Mouse (Mus musculus): ENCODE data around the gene Dbil5. TPM values are rescaled to one million over a fixed set of nuclear protein-coding genes. Genes with fewer than 3 reads are reported as not detected.
A peak's percentile ranks its signal among the peaks of the same experiment; 100 is the strongest.

Gene Dbil5
- polyA plus RNA-seq, 1 experiment from 2014 or later = 0.53 TPM

DNA sequence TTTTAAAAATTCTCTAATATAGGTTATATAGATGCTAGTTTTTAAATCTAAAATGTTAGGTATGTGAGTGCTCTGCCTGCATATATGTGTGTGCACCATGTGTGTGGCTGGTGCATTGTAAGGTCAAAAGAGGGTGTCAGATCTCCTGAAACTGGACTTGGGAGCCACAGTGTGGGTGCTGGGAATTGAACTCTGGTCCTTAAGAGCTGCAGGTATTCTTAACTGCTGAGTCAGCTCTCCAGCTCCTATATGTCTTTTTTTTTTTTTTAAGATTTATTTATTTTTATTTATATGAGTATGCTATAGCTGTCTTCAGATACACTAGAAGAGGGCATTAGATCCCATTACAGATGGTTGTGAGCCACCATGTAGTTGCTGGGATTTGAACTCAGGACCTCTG lies 29.0 kb downstream of the Dbil5 start:
- no peak for ATAC-seq (replicated peaks; ENCODE audit: extremely low read depth, insufficient read depth, low FRiP score)
- Histone ChIP-seq H3K4me1 (ENCODE audit: control insufficient read depth, insufficient read depth, low read length) (peaks cover 14% of the 10 kb centered on the region), H3K9me3 (replicated peaks; ENCODE audit: control insufficient read depth, low read length) (no peaks in the 10 kb centered on the region), H3K36me3 (ENCODE audit: control insufficient read depth, insufficient read depth) (peaks cover 19% of the 10 kb centered on the region), H3K4me3 (ENCODE audit: low read length) (no peak overlapping the region), H3K4me2 (ENCODE audit: low read depth, low read length) (no peak overlapping the region), H3K9ac (ENCODE audit: low read length) (no peak overlapping the region), H3K27me3 (ENCODE audit: control insufficient read depth, insufficient read depth, low read length) (no peaks in the 10 kb centered on the region), H3K27ac (ENCODE audit: low read length) (no peak overlapping the region)

GRCm38 (mm10) chr11:76247239-76247638 lies 29.8 kb downstream of the Dbil5 start:
- 39% methylated on average over 2 of the region's 2 CpGs for WGBS
- no peak overlapping the region for H3K9ac ChIP-seq (ENCODE audit: low read length)
- peaks cover 14% of the 10 kb centered on the region for H3K4me1 ChIP-seq (ENCODE audit: control insufficient read depth, insufficient read depth, low read length)
- no peaks in the 10 kb centered on the region for H3K9me3 ChIP-seq (replicated peaks; ENCODE audit: control insufficient read depth, low read length)
- no peak overlapping the region for H3K27ac ChIP-seq (ENCODE audit: low read length)
- H3K27me3 ChIP-seq (ENCODE audit: control insufficient read depth, insufficient read depth, low read length) = no peaks in the 10 kb centered on the region
- no peak for ATAC-seq (replicated peaks; ENCODE audit: extremely low read depth, insufficient read depth, low FRiP score)
- peaks cover 19% of the 10 kb centered on the region for H3K36me3 ChIP-seq (ENCODE audit: control insufficient read depth, insufficient read depth)
- no peak overlapping the region for H3K4me2 ChIP-seq (ENCODE audit: low read depth, low read length)
- no peak overlapping the region for H3K4me3 ChIP-seq (ENCODE audit: low read length)

- no peak overlapping the region for H3K9ac ChIP-seq (ENCODE audit: low read length)
- no peaks in the 10 kb centered on the region for H3K27me3 ChIP-seq (ENCODE audit: control insufficient read depth, insufficient read depth, low read length)
- ATAC-seq (replicated peaks; ENCODE audit: extremely low read depth, insufficient read depth, low FRiP score) = no peak
- H3K4me1 ChIP-seq (ENCODE audit: control insufficient read depth, insufficient read depth, low read length) = no peaks in the 10 kb centered on the region
- no peak overlapping the region for H3K4me2 ChIP-seq (ENCODE audit: low read depth, low read length)
- H3K27ac ChIP-seq (ENCODE audit: low read length) = no peak overlapping the region
- no peak overlapping the region for H3K4me3 ChIP-seq (ENCODE audit: low read length)
- H3K9me3 ChIP-seq (replicated peaks; ENCODE audit: control insufficient read depth, low read length) = no peaks in the 10 kb centered on the region
- peaks cover 16% of the 10 kb centered on the region for H3K36me3 ChIP-seq (ENCODE audit: control insufficient read depth, insufficient read depth)
- WGBS = 55% methylated on average over 3 of the region's 3 CpGs
Measured at GRCm38 (mm10) chr11:76252036-76252435, 34.6 kb downstream of the Dbil5 start.

DNA sequence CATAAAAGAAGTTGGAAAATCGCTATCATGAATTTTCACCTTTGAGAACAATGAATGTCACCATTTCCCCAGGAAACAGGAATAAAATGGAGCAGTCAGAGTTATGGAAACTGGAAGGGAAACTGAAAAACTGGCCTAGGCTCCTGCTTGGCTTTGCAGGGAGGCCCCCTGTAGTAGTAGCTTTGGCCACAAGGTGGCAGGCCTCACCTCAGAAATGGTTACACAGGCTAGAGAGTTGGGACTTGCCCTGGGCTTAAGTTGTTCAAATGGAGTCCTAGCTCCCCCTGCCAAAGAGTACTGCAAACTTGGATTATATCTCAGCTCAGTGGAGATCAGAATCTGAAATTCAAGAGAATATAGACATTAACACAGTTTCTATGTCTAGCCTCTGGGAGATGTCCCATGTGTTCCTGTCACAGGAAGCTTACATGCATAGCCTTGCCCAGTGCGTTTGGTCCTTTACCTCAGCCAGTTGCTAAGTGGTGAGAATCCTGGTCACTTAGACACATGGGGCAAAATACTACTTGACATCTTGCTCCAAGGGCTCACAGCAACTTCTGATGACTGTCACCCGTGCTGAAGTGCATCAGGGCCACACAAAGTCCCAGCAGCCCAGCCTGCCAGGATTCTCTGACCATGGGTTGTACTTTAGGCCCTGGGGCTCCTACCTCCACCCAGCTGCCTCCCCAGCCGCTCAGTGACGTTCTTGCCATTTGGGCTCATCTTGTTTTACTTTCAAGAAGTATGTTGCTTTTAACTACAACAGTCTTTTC lies 35.9 kb downstream of the Dbil5 start:
- Histone ChIP-seq H3K27me3 (ENCODE audit: control insufficient read depth, insufficient read depth, low read length) (no peaks in the 10 kb centered on the region), H3K9ac (ENCODE audit: low read length) (no peak overlapping the region), H3K36me3 (ENCODE audit: control insufficient read depth, insufficient read depth) (peaks cover 16% of the 10 kb centered on the region), H3K4me1 (ENCODE audit: control insufficient read depth, insufficient read depth, low read length) (no peaks in the 10 kb centered on the region), H3K4me2 (ENCODE audit: low read depth, low read length) (no peak overlapping the region), H3K27ac (ENCODE audit: low read length) (no peak overlapping the region), H3K4me3 (ENCODE audit: low read length) (no peak overlapping the region), H3K9me3 (replicated peaks; ENCODE audit: control insufficient read depth, low read length) (no peaks in the 10 kb centered on the region)
- peak; percentile 72 for ATAC-seq (replicated peaks; ENCODE audit: extremely low read depth, insufficient read depth, low FRiP score)
- WGBS = 46% methylated on average over 5 of the region's 5 CpGs

DNA sequence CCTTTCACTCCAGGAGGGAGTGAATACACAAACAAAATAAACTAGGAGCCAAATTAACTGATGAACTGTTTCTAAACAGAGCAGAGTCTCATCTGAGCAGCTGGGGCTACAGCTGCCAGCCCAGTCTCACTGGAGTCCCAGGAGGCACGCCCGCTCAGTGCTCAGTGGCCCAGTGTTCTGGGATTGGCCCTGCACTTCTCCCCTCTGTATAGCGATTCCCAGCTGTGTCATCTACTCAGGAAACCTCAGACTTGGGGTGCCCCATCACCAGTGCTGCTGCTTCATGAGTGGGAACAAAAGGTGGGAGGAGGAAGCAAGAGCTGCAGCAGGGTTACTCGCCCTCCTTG lies 36.5 kb downstream of the Dbil5 start:
- no peak overlapping the region for H3K4me2 ChIP-seq (ENCODE audit: low read depth, low read length)
- H3K27me3 ChIP-seq (ENCODE audit: control insufficient read depth, insufficient read depth, low read length) = no peaks in the 10 kb centered on the region
- no peak for ATAC-seq (replicated peaks; ENCODE audit: extremely low read depth, insufficient read depth, low FRiP score)
- H3K4me3 ChIP-seq (ENCODE audit: low read length) = no peak overlapping the region
- H3K27ac ChIP-seq (ENCODE audit: low read length) = no peak overlapping the region
- H3K36me3 ChIP-seq (ENCODE audit: control insufficient read depth, insufficient read depth) = peaks cover 10% of the 10 kb centered on the region
- H3K9me3 ChIP-seq (replicated peaks; ENCODE audit: control insufficient read depth, low read length) = no peaks in the 10 kb centered on the region
- H3K9ac ChIP-seq (ENCODE audit: low read length) = no peak overlapping the region
- WGBS = 74% methylated on average over 4 of the region's 4 CpGs
- H3K4me1 ChIP-seq (ENCODE audit: control insufficient read depth, insufficient read depth, low read length) = no peaks in the 10 kb centered on the region

- Histone ChIP-seq H3K4me2 (ENCODE audit: low read depth, low read length) (no peak overlapping the region), H3K4me3 (ENCODE audit: low read length) (no peak overlapping the region), H3K9ac (ENCODE audit: low read length) (no peak overlapping the region), H3K4me1 (ENCODE audit: control insufficient read depth, insufficient read depth, low read length) (no peaks in the 10 kb centered on the region), H3K9me3 (replicated peaks; ENCODE audit: control insufficient read depth, low read length) (no peaks in the 10 kb centered on the region), H3K36me3 (ENCODE audit: control insufficient read depth, insufficient read depth) (peaks cover 5% of the 10 kb centered on the region; the same call in 1 of the 2 replicates), H3K27ac (ENCODE audit: low read length) (no peak overlapping the region), H3K27me3 (ENCODE audit: control insufficient read depth, insufficient read depth, low read length) (no peaks in the 10 kb centered on the region)
- 70% methylated on average over 4 of the region's 4 CpGs for WGBS
- ATAC-seq (replicated peaks; ENCODE audit: extremely low read depth, insufficient read depth, low FRiP score) = no peak
Measured at GRCm38 (mm10) chr11:76255431-76256001, 38.1 kb downstream of the Dbil5 start.

GRCm38 (mm10) chr11:76256129-76256528 lies 38.7 kb downstream of the Dbil5 start:
- Histone ChIP-seq H3K27me3 (ENCODE audit: control insufficient read depth, insufficient read depth, low read length) (no peaks in the 10 kb centered on the region), H3K4me2 (ENCODE audit: low read depth, low read length) (no peak overlapping the region), H3K9ac (ENCODE audit: low read length) (no peak overlapping the region), H3K36me3 (ENCODE audit: control insufficient read depth, insufficient read depth) (no peaks in the 10 kb centered on the region), H3K27ac (ENCODE audit: low read length) (no peak overlapping the region), H3K4me3 (ENCODE audit: low read length) (no peak overlapping the region), H3K9me3 (replicated peaks; ENCODE audit: control insufficient read depth, low read length) (no peaks in the 10 kb centered on the region), H3K4me1 (ENCODE audit: control insufficient read depth, insufficient read depth, low read length) (no peaks in the 10 kb centered on the region)
- 50% methylated on average over 5 of the region's 5 CpGs for WGBS
- ATAC-seq (replicated peaks; ENCODE audit: extremely low read depth, insufficient read depth, low FRiP score) = no peak

GRCm38 (mm10) chr11:76257386-76257785 lies 40.0 kb downstream of the Dbil5 start:
- ATAC-seq (replicated peaks; ENCODE audit: extremely low read depth, insufficient read depth, low FRiP score) = no peak
- 78% methylated on average over 4 of the region's 4 CpGs for WGBS

GRCm38 (mm10) chr11:76258511-76258910 lies 41.1 kb downstream of the Dbil5 start:
- Histone ChIP-seq H3K9me3 (replicated peaks; ENCODE audit: control insufficient read depth, low read length) (no peaks in the 10 kb centered on the region), H3K27me3 (ENCODE audit: control insufficient read depth, insufficient read depth, low read length) (no peaks in the 10 kb centered on the region), H3K9ac (ENCODE audit: low read length) (no peak overlapping the region), H3K4me2 (ENCODE audit: low read depth, low read length) (no peak overlapping the region), H3K27ac (ENCODE audit: low read length) (no peak overlapping the region), H3K36me3 (ENCODE audit: control insufficient read depth, insufficient read depth) (no peaks in the 10 kb centered on the region), H3K4me3 (ENCODE audit: low read length) (no peak overlapping the region), H3K4me1 (ENCODE audit: control insufficient read depth, insufficient read depth, low read length) (no peaks in the 10 kb centered on the region)
- ATAC-seq (replicated peaks; ENCODE audit: extremely low read depth, insufficient read depth, low FRiP score) = no peak
- WGBS = 79% methylated on average over 5 of the region's 6 CpGs

More at GRCm38 (mm10) chr11:76257386-76257785, 40.0 kb downstream of the Dbil5 start:
- Histone ChIP-seq H3K4me2 (ENCODE audit: low read depth, low read length) (no peak overlapping the region), H3K9me3 (replicated peaks; ENCODE audit: control insufficient read depth, low read length) (no peaks in the 10 kb centered on the region), H3K36me3 (ENCODE audit: control insufficient read depth, insufficient read depth) (no peaks in the 10 kb centered on the region), H3K27me3 (ENCODE audit: control insufficient read depth, insufficient read depth, low read length) (no peaks in the 10 kb centered on the region), H3K27ac (ENCODE audit: low read length) (no peak overlapping the region), H3K4me1 (ENCODE audit: control insufficient read depth, insufficient read depth, low read length) (no peaks in the 10 kb centered on the region), H3K4me3 (ENCODE audit: low read length) (no peak overlapping the region), H3K9ac (ENCODE audit: low read length) (no peak overlapping the region)

Data from heart, embryonic 16.5 days (tissue).